Mouse (Mus musculus) colon, adult 2 months (tissue): ENCODE data around the gene Olfr353. TPM values are rescaled to one million over a fixed set of nuclear protein-coding genes. Genes with fewer than 3 reads are reported as not detected.

Source experiments
- polyA plus RNA-seq: library from polyadenylated mRNA; depleted of rRNA; stranded (reverse); fragments of >200 nt; gene quantifications from 2 replicates; pipeline ENCODE4 v1.2.3, GENCODE M21; 2012; rRNA removed

Olfr353 gene
- polyA plus RNA-seq = not detected in 2 replicates

DNA sequence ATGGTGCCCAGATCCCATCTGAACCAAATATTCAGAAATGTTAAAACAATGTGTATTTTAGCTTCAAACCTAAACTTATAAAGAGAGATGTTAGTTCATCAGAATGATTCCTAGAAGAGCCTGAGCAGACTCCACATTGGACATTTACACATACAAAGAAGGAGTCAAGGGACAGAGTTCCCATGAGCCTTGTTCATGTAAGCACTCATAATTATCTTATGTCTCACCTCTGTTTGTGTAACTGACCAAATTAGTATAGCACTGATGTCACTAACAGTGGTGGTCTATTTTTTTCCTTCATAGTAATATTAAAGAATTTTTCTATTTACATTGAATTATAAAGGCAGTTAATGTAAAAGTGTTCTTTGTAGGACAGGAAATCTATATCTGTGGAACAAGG is at the start of gene Olfr353:
Gene Olfr353 (minus strand): TSS at position 101 of the 400 bp plus-strand sequence.

DNA sequence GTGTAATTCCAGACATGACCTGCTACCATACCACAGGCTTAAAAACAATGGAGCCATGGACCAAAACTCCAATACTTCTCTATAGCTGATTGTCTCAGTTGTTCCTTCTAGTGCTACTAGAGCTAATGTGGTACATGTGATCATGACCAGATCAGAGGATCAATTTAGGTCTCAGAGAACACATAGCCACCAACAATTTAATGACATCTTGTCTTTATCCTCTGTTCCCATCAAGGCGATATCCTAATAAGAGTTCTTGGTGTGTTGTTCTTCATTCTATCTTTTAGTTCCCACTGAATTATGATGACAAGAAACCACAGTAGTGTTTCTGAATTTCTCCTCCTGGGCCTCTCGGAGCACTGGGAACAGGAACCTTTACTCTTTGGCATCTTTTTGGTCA is 44.1 kb upstream of the Olfr353 start, which contains the start of gene Olfr356:
Gene Olfr356 (plus strand): TSS at position 301 of the 400 bp plus-strand sequence.

DNA sequence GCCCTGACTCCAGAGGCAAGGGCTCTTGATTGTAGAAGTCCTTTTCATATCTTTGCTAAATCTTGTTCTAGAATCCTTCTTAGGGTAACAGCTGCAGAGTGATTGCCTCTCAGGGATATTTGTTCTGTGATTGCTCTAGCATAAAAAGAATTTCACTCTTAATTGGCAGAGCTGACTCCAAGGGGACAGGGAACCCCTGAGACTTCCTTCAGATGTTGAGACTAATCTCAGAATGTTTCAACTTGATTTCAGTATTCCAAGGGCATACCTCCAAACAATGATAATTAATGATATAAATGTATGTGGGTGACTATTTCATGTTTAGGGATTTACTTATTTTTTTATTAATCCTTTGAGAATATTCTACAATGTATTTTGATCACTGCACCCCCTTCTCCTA is 36.1 kb upstream of the Olfr353 start, which contains the start of gene Olfr355:
Gene Olfr355 (minus strand): TSS at position 101 of the 400 bp plus-strand sequence.

DNA sequence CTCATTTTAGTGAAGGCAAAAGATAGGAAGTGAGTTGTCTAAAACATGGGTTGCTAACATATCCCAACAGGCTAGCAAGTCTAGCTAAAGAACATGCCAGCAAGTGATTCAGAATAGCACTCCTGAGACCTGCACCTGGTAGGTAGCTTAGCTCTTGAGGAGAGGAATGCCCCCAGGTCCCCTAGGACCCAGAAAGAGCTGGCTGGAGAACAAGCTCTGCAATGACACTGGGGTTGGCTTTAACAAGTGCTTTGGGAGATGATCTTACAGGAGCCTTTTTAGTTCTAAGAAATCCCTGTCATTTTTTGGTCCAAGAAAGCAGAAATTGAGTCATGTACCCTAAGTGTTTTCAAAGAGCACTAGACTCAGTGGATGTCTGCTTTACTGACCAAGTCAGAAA is 12.6 kb upstream of the Olfr353 start, which contains the start of gene Olfr354:
Gene Olfr354 (plus strand): TSS at position 301 of the 400 bp plus-strand sequence.

DNA sequence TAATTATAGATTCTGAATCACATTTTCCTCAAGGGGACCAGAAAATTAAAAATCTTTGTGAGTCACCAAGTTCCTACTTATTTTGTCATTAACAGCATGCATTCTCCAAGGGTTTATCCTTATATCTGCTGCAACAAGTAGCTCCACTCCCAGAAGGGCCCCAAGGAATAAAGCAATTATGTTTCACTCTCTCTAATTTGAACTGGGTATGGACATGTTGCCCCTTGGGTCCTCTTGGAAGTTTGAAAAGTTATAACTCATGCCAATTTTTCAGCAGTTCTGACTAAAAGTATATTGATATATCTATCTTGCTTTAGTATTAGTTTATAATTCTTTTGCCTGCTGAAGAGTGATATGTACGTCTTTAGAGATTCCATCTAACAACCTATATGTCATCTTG is 24.6 kb downstream of the Olfr353 start, which contains the start of gene Olfr352:
Gene Olfr352 (plus strand): TSS at position 301 of the 400 bp plus-strand sequence.

DNA sequence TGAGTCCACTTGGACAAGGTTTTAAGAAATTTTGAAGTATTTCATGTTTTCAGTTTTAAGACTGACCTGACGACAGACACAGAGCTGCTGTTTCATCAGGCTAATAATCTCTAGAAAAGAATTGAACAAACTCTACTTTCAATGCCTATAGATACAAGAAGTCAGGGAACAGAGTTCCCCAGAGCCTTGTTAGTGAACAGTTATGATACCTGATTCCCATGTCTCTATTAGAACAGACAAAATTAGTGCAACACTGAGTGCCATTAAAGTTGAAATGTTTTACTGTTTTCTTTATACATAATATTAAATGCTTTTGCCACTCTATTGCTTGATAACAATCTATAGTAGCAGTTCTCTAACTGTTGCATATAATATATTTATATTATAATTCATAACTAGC is 30.2 kb downstream of the Olfr353 start, which contains the start of gene Olfr351:
Gene Olfr351 (minus strand): TSS at position 101 of the 400 bp plus-strand sequence.

DNA sequence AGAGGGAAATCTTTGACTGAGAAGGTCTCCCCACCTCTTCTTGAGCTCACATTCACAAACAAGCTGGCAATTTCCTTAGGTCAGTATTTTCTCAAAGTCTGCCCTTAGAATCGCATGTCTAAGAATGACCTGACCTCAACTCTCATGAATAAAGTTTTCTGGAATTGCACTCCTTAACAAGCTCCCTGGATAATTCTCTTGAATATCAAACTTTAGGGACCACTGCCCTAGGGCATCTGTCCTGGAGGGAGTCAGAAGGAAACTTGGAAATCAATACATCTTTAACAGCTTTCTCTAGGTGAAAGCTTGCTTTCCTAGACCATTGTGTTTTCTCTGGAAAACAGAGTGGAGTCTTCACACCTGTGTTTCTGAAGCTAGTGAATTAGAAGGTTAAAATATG is 46.7 kb downstream of the Olfr353 start, which contains the start of gene Olfr350:
Gene Olfr350 (plus strand): TSS at position 301 of the 400 bp plus-strand sequence.

Other genes with a start within 250 kb of the Olfr353 start
- gene Olfr346, start 207.1 kb downstream of the Olfr353 start, polyA plus RNA-seq = not detected in 2 replicates
- not detected in 2 replicates for gene Olfr347, start 161.0 kb downstream of the Olfr353 start, polyA plus RNA-seq
- gene Olfr348, start 108.7 kb downstream of the Olfr353 start, polyA plus RNA-seq = not detected in 2 replicates
- gene Olfr50, start 102.4 kb downstream of the Olfr353 start, polyA plus RNA-seq = not detected in 2 replicates
- not detected in 2 replicates for gene Olfr3, start 75.9 kb downstream of the Olfr353 start, polyA plus RNA-seq
- not detected in 2 replicates for gene Olfr350, start 46.6 kb downstream of the Olfr353 start, polyA plus RNA-seq
- gene Olfr351, start 30.3 kb downstream of the Olfr353 start, polyA plus RNA-seq = not detected in 2 replicates
- not detected in 2 replicates for gene Olfr352, start 24.5 kb downstream of the Olfr353 start, polyA plus RNA-seq
- not detected in 2 replicates for gene Olfr354, start 12.7 kb upstream of the Olfr353 start, polyA plus RNA-seq
- not detected in 2 replicates for gene Olfr355, start 36.0 kb upstream of the Olfr353 start, polyA plus RNA-seq
- gene Olfr356, start 44.2 kb upstream of the Olfr353 start, polyA plus RNA-seq = not detected in 2 replicates
- gene Olfr357, start 100.9 kb upstream of the Olfr353 start, polyA plus RNA-seq = not detected in 2 replicates
- gene Olfr358, start 116.4 kb upstream of the Olfr353 start, polyA plus RNA-seq = not detected in 2 replicates
- gene Olfr360, start 172.8 kb upstream of the Olfr353 start, polyA plus RNA-seq = not detected in 2 replicates
- gene Olfr361, start 196.4 kb upstream of the Olfr353 start, polyA plus RNA-seq = not detected in 2 replicates
- not detected in 2 replicates for gene Olfr362, start 225.0 kb upstream of the Olfr353 start, polyA plus RNA-seq
- not detected in 2 replicates for gene Olfr364-ps1, start 246.4 kb upstream of the Olfr353 start, polyA plus RNA-seq